Mouse (Mus musculus) intestine, embryonic 14.5 days (tissue): ENCODE measurements around the gene Atg9b. TPM values are rescaled to one million over a fixed set of nuclear protein-coding genes. Genes with fewer than 3 reads are reported as not detected.
A peak's percentile ranks its signal among the peaks of the same experiment; 100 is the strongest.

ENCODE experiments used
- ATAC-seq: fragments of 200-750 bp; cut with Nextera tagmentation; replicated peaks from 2 replicates; pipeline ENCODE4 v1.8.0; 2017; ENCODE audit warnings: low read depth, moderate number of reproducible peaks, moderate TSS enrichment, moderate library complexity; ENCODE audit not compliant: low FRiP score, low TSS enrichment
- DNase-seq: peaks from one replicate; pipeline ENCODE4 v3.0.0-alpha.2; 2018; ENCODE audit warnings: low spot score
- H3K27ac ChIP-seq: fragments of 300-500 bp; sonication (generic); 2 replicates; pipeline ENCODE4 v1.5.1; 2014; ENCODE audit warnings: low read depth, mild to moderate bottlenecking, control low read depth
- H3K27me3 ChIP-seq: fragments of 300-500 bp; sonication (generic); replicated peaks from 2 replicates; pipeline ENCODE4 v1.6.1; 2014; ENCODE audit warnings: low read length, control low read depth; ENCODE audit not compliant: control insufficient read depth, insufficient read depth
- H3K36me3 ChIP-seq: fragments of 300-500 bp; sonication (generic); 2 replicates; pipeline ENCODE4 v1.6.1; 2014; ENCODE audit warnings: low read length, control low read depth; ENCODE audit not compliant: control insufficient read depth, insufficient read depth
- H3K4me1 ChIP-seq: fragments of 300-500 bp; sonication (generic); replicated peaks from 2 replicates; pipeline ENCODE4 v1.6.1; 2014; ENCODE audit warnings: low read length, control low read depth, mixed read lengths; ENCODE audit not compliant: control insufficient read depth, insufficient read depth
- H3K4me2 ChIP-seq: fragments of 300-500 bp; sonication (generic); 2 replicates; pipeline ENCODE4 v1.6.1; 2014; ENCODE audit warnings: low read length
- H3K4me3 ChIP-seq: fragments of 300-500 bp; sonication (generic); 2 replicates; pipeline ENCODE4 v1.5.1; 2014; ENCODE audit warnings: low read depth, low read length, control low read depth, mixed read lengths
- H3K9ac ChIP-seq: fragments of 300-500 bp; sonication (generic); 2 replicates; pipeline ENCODE4 v1.6.1; 2014; ENCODE audit warnings: mild to moderate bottlenecking, low read length
- H3K9me3 ChIP-seq: fragments of 300-500 bp; sonication (generic); 2 replicates; pipeline ENCODE4 v1.6.1; 2016; ENCODE audit warnings: low read length, control low read depth; ENCODE audit not compliant: control insufficient read depth
- WGBS: fragments of 180-500 bp; shearing (Covaris S2); extraction: QIAGEN DNeasy Blood & Tissue Kit; methylation state at CpG from one replicate; pipeline ENCODE4 v1.1.7; 2014; 5-methylcytosine and 5-hydroxymethylcytosine counted together
- polyA plus RNA-seq: library from polyadenylated mRNA; unstranded; fragments of >200 nt; fragmentation: Nextera tagmentation; extraction: Ambion mirVana; gene quantifications from 2 replicates; pipeline ENCODE4 v1.2.1, GENCODE M21; 2014

The Atg9b gene
- polyA plus RNA-seq, 1 experiment from 2014 or later = 0.66 TPM

- no peaks in the 10 kb centered on the region for H3K9me3 ChIP-seq
- peaks cover 38% of the 10 kb centered on the region for H3K4me1 ChIP-seq
- peak overlapping the region; percentile 58 for H3K9ac ChIP-seq
- peak overlapping the region; percentile 93; the same call in 1 of the 2 replicates for H3K27ac ChIP-seq
- under 1% methylated on average over 30 of the region's 30 CpGs for WGBS
- peaks cover 24% of the 10 kb centered on the region for H3K36me3 ChIP-seq
- H3K27me3 ChIP-seq = no peaks in the 10 kb centered on the region
- DNase-seq = peak; percentile 85
- peak overlapping the region; percentile 88 for H3K4me2 ChIP-seq
- ATAC-seq = peak; percentile 6; the same call in 1 of the 2 replicates
- H3K4me3 ChIP-seq = peak overlapping the region; percentile 70
Observed at GRCm38 (mm10) chr5:24425421-24426036, 33.6 kb upstream of the Atg9b start.

GRCm38 (mm10) chr5:24424861-24425411 is 33.0 kb upstream of the Atg9b start:
- Histone ChIP-seq H3K9ac (peak overlapping the region; percentile 58), H3K4me1 (peaks cover 38% of the 10 kb centered on the region), H3K9me3 (no peaks in the 10 kb centered on the region), H3K4me2 (peak overlapping the region; percentile 88), H3K27ac (peak overlapping the region; percentile 93), H3K36me3 (peaks cover 24% of the 10 kb centered on the region), H3K4me3 (peak overlapping the region; percentile 70), H3K27me3 (no peaks in the 10 kb centered on the region)
- under 1% methylated on average over 55 of the region's 60 CpGs for WGBS
- ATAC-seq = no peak; the same call in 1 of the 2 replicates
- peak; percentile 90 for DNase-seq

GRCm38 (mm10) chr5:24424004-24424781 is 32.2 kb upstream of the Atg9b start:
- 9% methylated on average over 21 of the region's 21 CpGs for WGBS
- ATAC-seq (no peak), DNase-seq (peak; percentile 61)
- H3K4me3 ChIP-seq = peak overlapping the region; percentile 70
- no peaks in the 10 kb centered on the region for H3K9me3 ChIP-seq
- H3K4me1 ChIP-seq = peaks cover 38% of the 10 kb centered on the region
- peak overlapping the region; percentile 65 for H3K9ac ChIP-seq
- peaks cover 24% of the 10 kb centered on the region; the same call in 1 of the 2 replicates for H3K36me3 ChIP-seq
- peak overlapping the region; percentile 93 for H3K27ac ChIP-seq
- H3K4me2 ChIP-seq = peak overlapping the region; percentile 88
- no peaks in the 10 kb centered on the region for H3K27me3 ChIP-seq

DNA sequence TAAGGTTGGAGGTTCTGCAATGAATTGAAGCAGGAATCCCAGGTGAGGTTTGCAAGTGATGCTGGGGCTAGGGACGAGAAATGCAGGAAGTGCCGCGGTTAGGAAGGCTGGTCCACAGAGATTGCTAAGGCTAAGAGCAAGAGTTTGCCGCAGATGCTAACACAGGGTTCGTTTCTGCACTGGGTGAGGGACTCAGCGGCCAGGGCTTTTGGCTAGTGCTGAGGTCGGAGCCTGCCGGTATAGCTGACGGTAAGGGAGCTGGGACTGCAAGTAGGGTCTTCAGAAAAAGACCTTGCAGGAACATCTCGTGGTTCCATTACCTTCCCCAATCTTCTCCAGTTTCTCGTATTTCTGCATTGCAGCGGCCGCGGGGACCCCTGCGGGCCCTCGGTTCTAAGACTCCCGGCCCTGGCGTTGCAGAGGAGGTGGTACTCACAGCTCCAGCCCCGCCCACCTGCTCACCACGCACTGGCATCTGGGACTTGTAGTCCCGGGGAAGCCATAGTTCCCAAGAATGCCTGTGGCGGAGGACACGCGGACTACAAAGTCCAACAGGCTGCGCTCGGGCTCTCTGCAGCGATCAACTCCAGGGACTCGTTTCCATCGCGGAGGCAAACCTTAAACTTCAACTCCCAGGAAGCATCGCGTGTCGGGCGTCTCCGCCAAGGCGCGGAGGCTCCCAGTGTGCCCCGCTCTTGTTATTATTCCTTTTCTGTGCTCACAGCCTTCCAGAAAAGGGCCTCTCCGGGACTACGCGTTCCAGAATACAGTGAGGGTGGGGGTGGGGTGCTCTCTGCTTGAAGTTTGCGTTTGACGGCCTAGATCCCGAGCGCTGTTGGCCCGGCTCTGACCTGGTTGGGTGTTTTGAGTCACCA is 31.4 kb upstream of the Atg9b start, which contains the start of the genes Cdk5 and Slc4a2:
Cdk5 (minus strand) TSS at position 402 of the 875 bp plus-strand sequence.
Slc4a2 (plus strand) TSS at position 709 of the 875 bp plus-strand sequence.
- Histone ChIP-seq H3K4me3 (peak within 1 kb of the TSS; percentile 70), H3K4me1 (peaks cover 38% of the 10 kb centered on the region), H3K9ac (peak within 1 kb of the TSS; percentile 65), H3K4me2 (peak within 1 kb of the TSS; percentile 88), H3K27me3 (no peaks in the 10 kb centered on the region), H3K36me3 (peaks cover 31% of the 10 kb centered on the region; the same call in 1 of the 2 replicates), H3K9me3 (no peaks in the 10 kb centered on the region), H3K27ac (peak within 1 kb of the TSS; percentile 93)
- DNase-seq (peak; percentile 98), ATAC-seq (peak; percentile 90)
- under 1% methylated on average over 46 of the region's 46 CpGs for WGBS

DNA sequence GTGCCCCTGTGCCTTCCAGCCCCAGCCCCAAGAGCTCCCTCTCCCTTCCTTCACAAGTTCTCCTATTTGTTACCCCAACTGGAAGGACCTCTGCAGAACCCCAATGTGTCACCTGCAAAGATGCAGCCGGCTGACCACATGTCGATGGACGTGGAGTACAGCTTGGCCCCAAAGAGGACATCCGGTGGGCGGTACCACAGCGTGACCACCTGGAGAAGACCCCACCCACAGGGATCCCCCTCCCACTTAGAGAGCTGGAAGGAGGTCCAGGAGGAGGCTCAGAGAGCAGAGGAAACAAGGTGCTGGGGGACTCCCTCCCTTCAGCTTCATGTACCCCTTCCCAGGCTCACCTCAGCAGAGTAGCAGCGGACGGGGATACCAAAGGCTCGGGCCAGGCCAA is 28.4 kb upstream of the Atg9b start:
- Histone ChIP-seq H3K27ac (no peak overlapping the region), H3K4me1 (peaks cover 19% of the 10 kb centered on the region), H3K9me3 (no peaks in the 10 kb centered on the region), H3K27me3 (no peaks in the 10 kb centered on the region), H3K4me3 (no peak overlapping the region), H3K4me2 (no peak overlapping the region), H3K9ac (no peak overlapping the region), H3K36me3 (peaks cover 31% of the 10 kb centered on the region; the same call in 1 of the 2 replicates)
- ATAC-seq (no peak), DNase-seq (no peak)
- WGBS = 88% methylated on average over 9 of the region's 9 CpGs

GRCm38 (mm10) chr5:24417587-24417986 is 25.6 kb upstream of the Atg9b start:
- H3K4me1 ChIP-seq = peaks cover 9% of the 10 kb centered on the region
- WGBS = 87% methylated on average over 10 of the region's 10 CpGs
- DNase-seq (no peak), ATAC-seq (no peak)
- H3K27ac ChIP-seq = no peak overlapping the region
- H3K9me3 ChIP-seq = no peaks in the 10 kb centered on the region
- no peak overlapping the region for H3K4me3 ChIP-seq
- no peak overlapping the region for H3K4me2 ChIP-seq
- no peaks in the 10 kb centered on the region for H3K27me3 ChIP-seq
- no peak overlapping the region for H3K9ac ChIP-seq
- H3K36me3 ChIP-seq = peaks cover 31% of the 10 kb centered on the region; the same call in 1 of the 2 replicates

DNA sequence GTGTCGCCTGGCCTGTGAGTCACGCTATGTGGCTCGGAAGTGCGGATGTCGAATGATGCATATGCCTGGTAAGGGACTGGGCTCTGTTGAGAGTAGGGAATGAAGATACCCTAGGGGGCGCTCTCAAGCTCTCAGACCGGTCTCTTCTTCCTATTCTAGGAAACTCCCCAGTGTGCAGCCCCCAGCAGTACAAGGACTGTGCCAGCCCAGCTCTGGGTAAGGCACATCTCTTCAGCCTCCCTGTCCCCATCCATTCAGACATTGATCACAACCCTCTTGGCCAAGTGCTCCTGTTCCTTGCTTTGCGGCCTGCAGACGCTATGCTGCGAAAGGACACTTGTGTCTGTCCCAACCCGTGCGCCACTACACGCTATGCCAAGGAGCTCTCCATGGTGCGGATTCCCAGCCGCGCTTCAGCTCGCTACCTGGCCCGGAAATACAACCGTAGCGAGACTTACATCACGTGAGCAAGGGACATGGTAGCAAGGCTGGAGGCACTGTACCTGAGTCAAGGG is 24.3 kb upstream of the Atg9b start:
- peaks cover 27% of the 10 kb centered on the region; the same call in 1 of the 2 replicates for H3K36me3 ChIP-seq
- peak; percentile 82 for DNase-seq
- 3% methylated on average over 21 of the region's 21 CpGs for WGBS
- H3K27ac ChIP-seq = no peak overlapping the region
- peak overlapping the region; percentile 8 for H3K4me2 ChIP-seq
- H3K9me3 ChIP-seq = no peaks in the 10 kb centered on the region
- H3K4me3 ChIP-seq = no peak overlapping the region
- no peaks in the 10 kb centered on the region for H3K27me3 ChIP-seq
- H3K4me1 ChIP-seq = 0 out of 2 replicates have a peak, but pooled peaks cover 5% of the 10 kb centered on the region
- ATAC-seq = peak; percentile 61
- no peak overlapping the region for H3K9ac ChIP-seq
